21 mouse cellular contexts compared by ENCODE assay signal in the genomic region with DNA sequence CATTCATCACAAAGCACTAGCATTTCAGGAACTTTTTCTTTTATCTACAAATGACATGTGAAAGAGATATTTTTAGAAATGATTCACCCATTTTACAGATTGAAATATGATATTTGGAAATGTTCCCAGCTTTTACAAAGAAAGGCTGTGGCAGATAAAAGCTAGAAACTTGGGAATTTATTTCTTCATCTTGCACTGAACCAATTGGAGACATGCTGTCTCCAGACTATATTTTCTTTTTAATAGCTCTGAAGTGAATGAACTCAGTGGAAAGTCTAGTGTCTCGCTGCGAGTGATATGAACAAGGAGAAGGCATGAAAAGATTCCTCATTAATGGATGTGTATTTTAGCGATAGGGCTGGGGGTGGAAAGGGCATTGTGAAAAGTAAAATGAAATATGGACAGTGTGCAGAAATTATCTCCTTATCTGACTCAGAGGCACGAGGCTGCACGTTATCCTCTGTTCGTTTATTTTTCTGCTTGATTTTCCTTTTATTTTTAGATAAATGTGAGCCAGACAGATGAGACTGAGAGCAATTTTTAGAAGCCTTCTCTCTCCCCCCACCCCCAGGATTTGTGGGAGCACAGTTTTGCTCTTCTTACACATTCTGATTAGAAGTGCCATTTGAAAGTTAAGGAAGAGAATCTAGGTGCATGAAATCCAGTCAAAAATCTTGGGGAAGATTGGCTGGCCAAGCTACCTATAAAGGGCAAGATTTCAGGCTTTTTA.
A peak's percentile ranks its signal among the peaks of the same experiment; 100 is the strongest.
DNase-seq lines count a peak whose midpoint lies in the region; ATAC-seq and TF ChIP-seq lines count a peak whose summit lies in the region.
"Had no signal": no experiment of that assay in that cellular context is flagged by ENCODE, and none has a peak within 500 bp of the region (broad histone marks: within the 10 kb centered on the region; RNA-seq: fewer than 3 reads in every experiment).

No protein-coding gene starts in this region.

- peaks cover 3% of the 10 kb centered on the region; the same call in 1 of the 2 replicates for H3K4me1 ChIP-seq in lung, embryonic 14.5 days (ENCODE audit: insufficient read depth)
- H3K4me1 ChIP-seq in kidney, postnatal 0 days (replicated peaks; ENCODE audit: insufficient read depth, low read length): 0 out of 2 replicates have a peak, but pooled peaks cover 3% of the 10 kb centered on the region
- H3K4me1 ChIP-seq in midbrain, embryonic 13.5 days (replicated peaks): no peaks in the 10 kb centered on the region
- H3K4me1 ChIP-seq: forebrain, embryonic 13.5 days; hindbrain, embryonic 12.5 days; megakaryocyte, embryonic 14.5 days had no signal

- no peak overlapping the region for H3K9ac ChIP-seq in lung, embryonic 14.5 days
- H3K9ac ChIP-seq in kidney, postnatal 0 days (ENCODE audit: low read depth, low read length): no peak overlapping the region
- H3K9ac ChIP-seq in midbrain, embryonic 13.5 days (replicated peaks): no peak overlapping the region
- H3K9ac ChIP-seq: forebrain, embryonic 13.5 days; heart, embryonic 12.5 days; hindbrain, embryonic 12.5 days; liver, postnatal 0 days had no signal

- H3K27ac ChIP-seq in lung, embryonic 14.5 days (ENCODE audit: low read depth): no peak overlapping the region
- no peak overlapping the region for H3K27ac ChIP-seq in kidney, postnatal 0 days
- no peak overlapping the region for H3K27ac ChIP-seq in midbrain, embryonic 13.5 days
- H3K27ac ChIP-seq: forebrain, embryonic 13.5 days; hindbrain, embryonic 12.5 days; limb, embryonic 10.5 days had no signal

- no peaks in the 10 kb centered on the region for H3K36me3 ChIP-seq in lung, embryonic 14.5 days (ENCODE audit: insufficient read depth)
- H3K36me3 ChIP-seq in kidney, postnatal 0 days (ENCODE audit: insufficient read depth, low read length): no peaks in the 10 kb centered on the region
- no peaks in the 10 kb centered on the region for H3K36me3 ChIP-seq in midbrain, embryonic 13.5 days
- H3K36me3 ChIP-seq: heart, embryonic 12.5 days; hindbrain, embryonic 12.5 days; limb, embryonic 10.5 days had no signal

- WGBS in lung, embryonic 14.5 days: 17% methylated on average over 6 of the region's 6 CpGs
- WGBS in kidney, postnatal 0 days: 47% methylated on average over 6 of the region's 6 CpGs
- WGBS in midbrain, embryonic 13.5 days: 80% methylated on average over 6 of the region's 6 CpGs

- DNase-seq in kidney, adult 9 months: peak; percentile 17
- DNase-seq in kidney, postnatal 25 days: no peak
- DNase-seq in lung, embryonic 14.5 days: peak; percentile 65
- no peak for DNase-seq in lung, postnatal 4 days
- DNase-seq in Muller cell, postnatal 12 days (ENCODE audit: inconsistent ontology term): peak; percentile 11
- peak; percentile 83 for DNase-seq in kidney, postnatal 0 days (ENCODE audit: low spot score)
- no peak for DNase-seq in gastrocnemius, postnatal 10 days
- DNase-seq: adrenal gland, postnatal 10 days; cerebellum, adult 8-10 months; cerebellum, postnatal 36 days; heart, adult 18-20 months; liver; liver, postnatal 0 days; midbrain, embryonic 14.5 days; thymus, postnatal 14 days had no signal

- H3K4me2 ChIP-seq in lung, embryonic 14.5 days: no peak overlapping the region
- no peak overlapping the region for H3K4me2 ChIP-seq in kidney, postnatal 0 days (ENCODE audit: low read length)
- no peak overlapping the region for H3K4me2 ChIP-seq in midbrain, embryonic 13.5 days (replicated peaks)
- H3K4me2 ChIP-seq: forebrain, embryonic 13.5 days; heart, embryonic 12.5 days; hindbrain, embryonic 12.5 days had no signal

- ATAC-seq in lung, embryonic 14.5 days (ENCODE audit: insufficient read depth): no peak
- 0 out of 2 replicates have a peak, but pooled peaks have one; percentile 21 for ATAC-seq in kidney, postnatal 0 days (replicated peaks; ENCODE audit: low FRiP score, low read depth)
- ATAC-seq in midbrain, embryonic 13.5 days: no peak
- ATAC-seq: forebrain, embryonic 13.5 days; liver, postnatal 0 days had no signal

- H3K4me3 ChIP-seq in lung, embryonic 14.5 days (ENCODE audit: low read depth, low read length): no peak overlapping the region
- H3K4me3 ChIP-seq in kidney, postnatal 0 days (replicated peaks; ENCODE audit: low read depth, low read length): no peak overlapping the region
- no peak overlapping the region for H3K4me3 ChIP-seq in midbrain, embryonic 13.5 days (replicated peaks)
- H3K4me3 ChIP-seq: forebrain, embryonic 13.5 days; heart, embryonic 12.5 days; hindbrain, embryonic 12.5 days; limb, embryonic 10.5 days; megakaryocyte, embryonic 14.5 days had no signal

- H3K27me3 ChIP-seq in lung, embryonic 14.5 days (ENCODE audit: insufficient read depth, low read length): no peaks in the 10 kb centered on the region
- H3K27me3 ChIP-seq in kidney, postnatal 0 days (ENCODE audit: insufficient read depth, low read length): no peaks in the 10 kb centered on the region
- no peaks in the 10 kb centered on the region for H3K27me3 ChIP-seq in midbrain, embryonic 13.5 days
- H3K27me3 ChIP-seq: forebrain, embryonic 13.5 days; heart, embryonic 12.5 days; hindbrain, embryonic 12.5 days; megakaryocyte, embryonic 14.5 days had no signal

- no peaks in the 10 kb centered on the region for H3K9me3 ChIP-seq in lung, embryonic 14.5 days (ENCODE audit: low read depth, low read length)
- no peaks in the 10 kb centered on the region for H3K9me3 ChIP-seq in kidney, postnatal 0 days (replicated peaks; ENCODE audit: low read length)
- H3K9me3 ChIP-seq in midbrain, embryonic 13.5 days: no peaks in the 10 kb centered on the region
- H3K9me3 ChIP-seq: forebrain, embryonic 13.5 days; heart, embryonic 12.5 days; hindbrain, embryonic 12.5 days; limb, embryonic 10.5 days had no signal

- TF ChIP-seq CTCF in lung, embryonic 14.5 days (IDR thresholded peaks at IDR 0.05; ENCODE audit: low read depth): no peak
- TF ChIP-seq CTCF in kidney, postnatal 0 days (IDR thresholded peaks at IDR 0.05; ENCODE audit: low read depth): no peak

Comparison
In these comparisons a context has a peak if more than half of its experiments do, and no peak if none do; other contexts are left out.
1. DNase-seq: peak in kidney, adult 9 months (single experiment), lung, embryonic 14.5 days (single experiment), Muller cell, postnatal 12 days (single experiment) and kidney, postnatal 0 days (single experiment); none in kidney, postnatal 25 days (0 of 2), lung, postnatal 4 days (0 of 2) and gastrocnemius, postnatal 10 days (single experiment).